Mouse (Mus musculus): ENCODE data around the gene Adgrg6.
A peak's percentile ranks its signal among the peaks of the same experiment; 100 is the strongest.

Gene Adgrg6

DNA sequence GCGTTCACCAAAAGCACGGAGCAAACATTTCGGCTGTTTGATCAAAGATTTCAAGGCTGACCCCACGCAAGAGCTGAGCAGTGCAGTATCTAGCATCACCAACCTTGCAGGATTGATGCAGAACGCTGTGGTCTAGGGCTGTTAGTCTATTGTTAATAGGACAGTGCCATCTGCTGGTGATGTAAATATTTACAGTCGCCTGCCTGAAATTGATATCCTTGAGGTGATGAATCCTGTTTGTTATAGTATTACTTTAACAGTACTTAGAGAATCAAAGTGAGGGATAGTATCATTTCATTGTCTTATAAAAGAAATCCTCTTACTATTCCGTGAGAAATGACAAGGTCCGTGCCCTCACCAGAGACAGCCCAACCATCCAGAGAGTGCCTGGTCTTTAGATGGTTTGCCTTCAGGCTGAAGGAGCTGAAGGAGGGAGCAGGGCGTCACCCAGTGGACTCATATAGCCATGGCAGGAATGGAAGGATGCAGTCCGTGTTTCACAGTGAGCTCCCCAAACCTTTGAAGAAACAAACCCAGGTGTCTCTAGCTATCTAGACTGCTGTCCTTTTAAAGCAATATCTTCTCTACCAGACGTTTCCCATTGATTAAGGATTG is 154.3 kb downstream of the Adgrg6 start:
- peak; percentile 89 for DNase-seq (ENCODE audit: low read depth, low spot score)

DNA sequence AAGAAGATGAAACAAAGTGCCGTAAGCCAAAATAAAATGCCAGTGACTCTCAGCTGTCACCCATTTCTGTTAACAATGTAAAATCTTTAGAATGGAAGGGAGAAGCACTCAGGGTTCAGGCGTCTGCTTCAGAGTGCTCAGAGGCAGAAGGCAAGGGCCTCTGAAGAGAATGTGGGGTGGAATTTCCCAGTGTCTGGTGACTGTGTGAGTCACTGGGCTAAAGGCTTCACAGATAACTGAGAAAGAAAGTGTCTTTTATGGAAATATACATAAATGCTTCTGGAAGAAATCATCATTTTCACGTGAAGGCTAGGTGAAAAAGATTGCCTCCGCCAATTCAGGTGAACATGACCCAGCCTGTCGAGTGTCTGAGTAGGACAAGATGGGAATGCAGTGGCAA is 159.9 kb downstream of the Adgrg6 start:
- DNase-seq (ENCODE audit: low read depth, low spot score): peak; percentile 44

GRCm38 (mm10) chr10:14365065-14365589 is 180.3 kb downstream of the Adgrg6 start:
- peak; percentile 47 for DNase-seq (ENCODE audit: low read depth, low spot score)

GRCm38 (mm10) chr10:14363226-14363625 is 182.2 kb downstream of the Adgrg6 start:
- DNase-seq (ENCODE audit: low read depth, low spot score): peak; percentile 61

DNA sequence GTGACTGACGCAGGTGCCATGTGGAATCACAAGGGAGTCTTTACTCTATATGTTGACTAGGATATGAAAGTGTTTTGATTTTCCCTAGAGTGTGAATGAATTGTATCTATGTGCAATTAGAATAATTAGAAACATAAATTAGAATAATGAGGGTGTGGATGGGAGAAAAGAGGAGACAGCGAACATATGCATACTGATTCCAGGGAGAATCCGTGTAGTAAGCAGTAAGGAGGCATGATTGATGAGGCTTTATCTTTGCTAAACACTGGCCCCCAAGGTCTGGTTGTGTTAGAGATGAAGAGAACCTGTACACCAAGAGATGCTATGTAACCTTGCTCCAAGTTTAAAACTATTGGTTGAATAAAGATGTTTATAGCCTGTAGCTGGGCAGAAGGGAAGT is 187.2 kb downstream of the Adgrg6 start:
- DNase-seq (ENCODE audit: low read depth, low spot score): no peak
